ENCODE assay signal across 8 mouse cellular contexts in the genomic region with DNA sequence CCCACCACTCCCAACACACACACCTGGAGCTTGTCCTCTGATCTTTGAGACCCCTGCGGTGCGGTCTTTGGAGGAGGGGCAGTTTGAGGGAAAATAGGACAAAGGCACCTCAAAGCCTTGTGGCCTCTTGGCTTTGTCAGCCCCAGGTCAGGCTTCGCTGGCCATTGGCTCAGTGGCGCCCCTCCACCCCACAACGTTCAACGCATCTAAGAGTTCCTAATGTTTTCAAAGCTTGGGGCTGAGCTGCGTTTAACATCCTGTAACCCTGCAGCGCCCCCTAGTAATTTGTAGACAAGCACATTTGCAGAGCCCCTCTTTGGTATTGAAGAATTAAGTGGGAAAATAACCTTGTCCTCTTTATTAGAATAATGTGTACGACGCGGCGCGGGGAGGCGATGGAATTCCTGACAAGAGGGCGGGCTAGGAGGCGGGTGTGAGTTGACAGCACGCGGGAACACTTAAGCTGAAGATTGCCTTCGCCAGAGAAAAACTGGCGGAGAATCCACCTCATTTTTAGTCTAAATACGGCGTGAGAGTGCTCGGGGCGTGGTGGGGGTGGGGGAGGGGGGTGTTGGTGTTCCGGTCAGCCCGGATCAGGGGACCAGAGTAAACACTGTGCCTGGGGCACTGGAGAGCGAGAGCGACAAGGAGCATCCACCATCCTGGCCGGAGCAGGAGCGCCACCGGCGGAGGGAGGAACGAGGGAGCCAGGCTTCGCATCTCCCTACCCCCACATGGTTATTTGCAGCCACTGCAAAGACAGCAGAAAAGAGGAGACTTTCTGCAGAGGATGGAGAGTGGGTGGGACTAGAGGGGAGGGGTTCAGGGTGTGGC. TPM values are rescaled to one million over a fixed set of nuclear protein-coding genes. Genes with fewer than 3 reads are reported as not detected.
A peak's percentile ranks its signal among the peaks of the same experiment; 100 is the strongest.
DNase-seq lines count a peak whose midpoint lies in the region; ATAC-seq and TF ChIP-seq lines count a peak whose summit lies in the region.

No protein-coding gene starts in this region.

- H3K9ac ChIP-seq in hindbrain, postnatal 0 days (replicated peaks; ENCODE audit: low read length), result peak overlapping the region; percentile 46

- H3K36me3 ChIP-seq in hindbrain, postnatal 0 days (ENCODE audit: insufficient read depth, low read length), result no peaks in the 10 kb centered on the region

- H3K27ac ChIP-seq in hindbrain, postnatal 0 days, result peak overlapping the region; percentile 82

- H3K4me3 ChIP-seq in hindbrain, postnatal 0 days (ENCODE audit: low read length), result peak overlapping the region; percentile 32

- peak; percentile 91 for ATAC-seq in hindbrain, postnatal 0 days
- ATAC-seq in megakaryocyte, adult 5-6 weeks (ENCODE audit: poor library complexity, severe bottlenecking), result peak; percentile 66
- ATAC-seq in erythroid progenitor cell, adult 5-6 weeks (replicated peaks; ENCODE audit: low FRiP score, poor library complexity, severe bottlenecking), result no peak

- peaks cover 6% of the 10 kb centered on the region; the same call in 1 of the 2 replicates for H3K4me1 ChIP-seq in hindbrain, postnatal 0 days (ENCODE audit: insufficient read depth, low read length)

- H3K27me3 ChIP-seq in hindbrain, postnatal 0 days (ENCODE audit: insufficient read depth, low read length), result no peaks in the 10 kb centered on the region

- 1% methylated on average over 34 of the region's 34 CpGs for whole genome bisulfite sequencing in hindbrain, postnatal 0 days

- peak overlapping the region; percentile 69 for H3K4me2 ChIP-seq in hindbrain, postnatal 0 days (ENCODE audit: low read depth, low read length)

- no peaks in the 10 kb centered on the region for H3K9me3 ChIP-seq in hindbrain, postnatal 0 days (ENCODE audit: low read length)

- peak; percentile 81 for TF ChIP-seq CTCF in hindbrain, postnatal 0 days (IDR thresholded peaks at IDR 0.05; ENCODE audit: low read depth)

- DNase-seq in R1 (ENCODE audit: low read depth, low spot score), result peak; percentile 91
- DNase-seq in cerebellum, postnatal 36 days, result peak; percentile 70 to 79
- DNase-seq in gastrocnemius, adult 8-10 months (ENCODE audit: low spot score in 2 of 2), result peak; percentile 49
- peak; percentile 91 for DNase-seq in hindbrain, postnatal 0 days (ENCODE audit: low spot score)
- peak; percentile 40 to 67 for DNase-seq in left cerebral cortex, adult 8-10 months (ENCODE audit: low spot score in 2 of 2)
- peak; percentile 81 to 86 for DNase-seq in right cerebral cortex, postnatal 10 days (ENCODE audit: low spot score in 2 of 2)

RNA-seq across cellular contexts. Expression of a gene that starts 28.2 kb away (rescaled TPM):
- not detected for total RNA-seq in gastrocnemius, adult 8-10 months (2022)
- total RNA-seq in hindbrain, postnatal 0 days (2014; rRNA removed), result not detected in 2 replicates
- not detected in 2 replicates for polyA plus RNA-seq in hindbrain, postnatal 0 days (2015; fragmentation: Nextera tagmentation; extraction: Ambion mirVana)
- total RNA-seq in left cerebral cortex, adult 8-10 months (2022), result not detected
- total RNA-seq in megakaryocyte, adult 5-6 weeks (2015), result not detected in 2 replicates
- not detected in 2 replicates for total RNA-seq in megakaryocyte, adult 5-6 weeks (2017)
- total RNA-seq in erythroid progenitor cell, adult 5-6 weeks (2015; ENCODE audit: low replicate concordance), result not detected in 2 replicates
- not detected in 2 replicates for total RNA-seq in erythroid progenitor cell, adult 5-6 weeks (2017; ENCODE audit: low replicate concordance)

RNA-seq across cellular contexts. Expression of a gene that starts 29.0 kb away (rescaled TPM):
- under 1 TPM; 0.15 to 0.51 (median 0.33) TPM for total RNA-seq in gastrocnemius, adult 8-10 months (2022)
- total RNA-seq in hindbrain, postnatal 0 days (2014; rRNA removed), result 0.42 and 1.8 TPM in 2 replicates
- polyA plus RNA-seq in hindbrain, postnatal 0 days (2015; fragmentation: Nextera tagmentation; extraction: Ambion mirVana), result 0.14 and 2.0 TPM in 2 replicates
- 1 to 10 TPM in 1 of 4 experiments, under 1 TPM in 2, not detected in 1; 0.43 to 1.7 (median 0.54) TPM for total RNA-seq in left cerebral cortex, adult 8-10 months (2022)
- total RNA-seq in megakaryocyte, adult 5-6 weeks (2015), result 0.67 TPM in 1 of 2 replicates, not detected in the other
- total RNA-seq in megakaryocyte, adult 5-6 weeks (2017), result not detected in 2 replicates
- 1.1 TPM in 1 of 2 replicates, not detected in the other for total RNA-seq in erythroid progenitor cell, adult 5-6 weeks (2015; ENCODE audit: low replicate concordance)
- 0.23 and 0.26 TPM in 2 replicates for total RNA-seq in erythroid progenitor cell, adult 5-6 weeks (2017; ENCODE audit: low replicate concordance)

RNA-seq across cellular contexts. Expression of a gene that starts 30.7 kb away (rescaled TPM):
- total RNA-seq in gastrocnemius, adult 8-10 months (2022), result 10 to 100 TPM; 26.6 to 31.2 (median 27.2) TPM
- 170 and 354 TPM in 2 replicates for total RNA-seq in hindbrain, postnatal 0 days (2014; rRNA removed)
- 60.6 and 77.6 TPM in 2 replicates for polyA plus RNA-seq in hindbrain, postnatal 0 days (2015; fragmentation: Nextera tagmentation; extraction: Ambion mirVana)
- total RNA-seq in left cerebral cortex, adult 8-10 months (2022), result 10 to 100 TPM; 27.4 to 32.1 (median 29.5) TPM
- 23.8 and 31.2 TPM in 2 replicates for total RNA-seq in megakaryocyte, adult 5-6 weeks (2015)
- total RNA-seq in megakaryocyte, adult 5-6 weeks (2017), result 22.9 and 32.6 TPM in 2 replicates
- total RNA-seq in erythroid progenitor cell, adult 5-6 weeks (2015; ENCODE audit: low replicate concordance), result 101 and 133 TPM in 2 replicates
- 108 and 151 TPM in 2 replicates for total RNA-seq in erythroid progenitor cell, adult 5-6 weeks (2017; ENCODE audit: low replicate concordance)

RNA-seq across cellular contexts. Expression of a gene that starts 56.0 kb away (rescaled TPM):
- 100 to 1,000 TPM; 105 to 141 (median 132) TPM for total RNA-seq in gastrocnemius, adult 8-10 months (2022)
- 41.3 and 58.7 TPM in 2 replicates for total RNA-seq in hindbrain, postnatal 0 days (2014; rRNA removed)
- polyA plus RNA-seq in hindbrain, postnatal 0 days (2015; fragmentation: Nextera tagmentation; extraction: Ambion mirVana), result 117 and 119 TPM in 2 replicates
- total RNA-seq in left cerebral cortex, adult 8-10 months (2022), result 10 to 100 TPM; 40.5 to 45.5 (median 42.1) TPM
- total RNA-seq in megakaryocyte, adult 5-6 weeks (2015), result 30.3 and 34.7 TPM in 2 replicates
- 12.7 and 14.7 TPM in 2 replicates for total RNA-seq in megakaryocyte, adult 5-6 weeks (2017)
- total RNA-seq in erythroid progenitor cell, adult 5-6 weeks (2015; ENCODE audit: low replicate concordance), result 28.8 and 39.8 TPM in 2 replicates
- 8.5 and 8.7 TPM in 2 replicates for total RNA-seq in erythroid progenitor cell, adult 5-6 weeks (2017; ENCODE audit: low replicate concordance)

RNA-seq across cellular contexts. Expression of a gene that starts 56.6 kb away (rescaled TPM):
- total RNA-seq in gastrocnemius, adult 8-10 months (2022), result 10 to 100 TPM; 65.5 to 74.0 (median 68.3) TPM
- total RNA-seq in hindbrain, postnatal 0 days (2014; rRNA removed), result 241 and 252 TPM in 2 replicates
- polyA plus RNA-seq in hindbrain, postnatal 0 days (2015; fragmentation: Nextera tagmentation; extraction: Ambion mirVana), result 123 and 139 TPM in 2 replicates
- 100 to 1,000 TPM; 157 to 171 (median 165) TPM for total RNA-seq in left cerebral cortex, adult 8-10 months (2022)
- 3.3 and 5.3 TPM in 2 replicates for total RNA-seq in megakaryocyte, adult 5-6 weeks (2015)
- total RNA-seq in megakaryocyte, adult 5-6 weeks (2017), result 3.6 and 5.3 TPM in 2 replicates
- total RNA-seq in erythroid progenitor cell, adult 5-6 weeks (2015; ENCODE audit: low replicate concordance), result 3.2 and 3.8 TPM in 2 replicates
- 5.9 and 11.6 TPM in 2 replicates for total RNA-seq in erythroid progenitor cell, adult 5-6 weeks (2017; ENCODE audit: low replicate concordance)
